21 mouse cellular contexts compared by ENCODE assay signal in the genomic region with DNA sequence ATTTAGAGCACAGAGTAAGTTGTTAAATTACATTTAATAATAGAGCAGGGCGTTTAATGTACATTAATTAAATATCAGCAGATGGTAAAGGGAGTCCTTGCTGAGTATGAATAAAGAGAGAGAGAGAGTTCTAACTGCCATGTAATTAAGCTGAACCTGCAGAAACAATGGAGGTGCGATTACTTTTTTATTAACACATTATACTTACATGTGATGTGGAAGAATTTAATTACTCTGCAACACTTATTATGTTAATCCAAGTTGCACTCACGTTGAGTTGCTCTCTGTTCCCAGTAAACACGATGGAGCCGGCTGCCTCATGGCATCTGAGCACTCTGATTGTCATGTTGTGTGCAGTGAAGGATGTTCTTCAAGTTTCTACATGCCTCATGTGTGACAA.
A peak's percentile ranks its signal among the peaks of the same experiment; 100 is the strongest.
DNase-seq lines count a peak whose midpoint lies in the region; ATAC-seq lines count a peak whose summit lies in the region.
"Had no signal": no experiment of that assay in that cellular context is flagged by ENCODE, and none has a peak within 500 bp of the region (broad histone marks: within the 10 kb centered on the region; RNA-seq: fewer than 3 reads in every experiment).

No protein-coding gene starts in this region.

- no peak overlapping the region for H3K4me2 ChIP-seq in hindbrain, embryonic 13.5 days
- no peak overlapping the region for H3K4me2 ChIP-seq in forebrain, embryonic 12.5 days
- no peak overlapping the region for H3K4me2 ChIP-seq in hindbrain, embryonic 15.5 days
- H3K4me2 ChIP-seq: heart, embryonic 13.5 days; kidney, embryonic 15.5 days; limb, embryonic 13.5 days; liver, embryonic 13.5 days; lung, embryonic 15.5 days had no signal

- H3K4me1 ChIP-seq in hindbrain, embryonic 13.5 days (replicated peaks) = 0 out of 2 replicates have a peak, but pooled peaks cover 4% of the 10 kb centered on the region
- H3K4me1 ChIP-seq in hindbrain, embryonic 10.5 days (replicated peaks) = no peaks in the 10 kb centered on the region
- H3K4me1 ChIP-seq in forebrain, embryonic 12.5 days = no peaks in the 10 kb centered on the region; the same call in 1 of the 2 replicates
- H3K4me1 ChIP-seq in hindbrain, embryonic 15.5 days (replicated peaks) = 0 out of 2 replicates have a peak, but pooled peaks cover 4% of the 10 kb centered on the region
- H3K4me1 ChIP-seq: heart, embryonic 13.5 days; kidney, embryonic 15.5 days; limb, embryonic 13.5 days; liver, embryonic 13.5 days; lung, embryonic 15.5 days; midbrain, embryonic 10.5 days had no signal

- no peak for DNase-seq in hindbrain, embryonic 10.5 days (ENCODE audit: low spot score)
- DNase-seq in retina, postnatal 1 day = peak; percentile 89
- DNase-seq in frontal cortex, postnatal 36 days (ENCODE audit: low spot score in 2 of 2) = no peak
- DNase-seq: cerebellum, adult 8-10 months; gastrocnemius, postnatal 10 days; heart, adult 11 months; liver, embryonic 13.5 days; right cerebral cortex, adult 18-20 months; thymus, postnatal 14 days had no signal

- ATAC-seq in hindbrain, embryonic 13.5 days (ENCODE audit: low FRiP score) = peak; percentile 74; the same call in 1 of the 2 replicates
- peak; percentile 94 for ATAC-seq in forebrain, embryonic 12.5 days (ENCODE audit: low FRiP score)
- ATAC-seq in hindbrain, embryonic 15.5 days (ENCODE audit: low FRiP score, low read depth) = peak; percentile 59; the same call in 1 of the 2 replicates
- ATAC-seq in inflammation-experienced regulatory T-cells, adult 6 months = no peak
- ATAC-seq: intestine, embryonic 16.5 days had no signal

- no peak overlapping the region for H3K9ac ChIP-seq in hindbrain, embryonic 13.5 days
- no peak overlapping the region for H3K9ac ChIP-seq in forebrain, embryonic 12.5 days
- H3K9ac ChIP-seq in hindbrain, embryonic 15.5 days = no peak overlapping the region
- H3K9ac ChIP-seq: heart, embryonic 13.5 days; kidney, embryonic 15.5 days; limb, embryonic 13.5 days; liver, embryonic 13.5 days; lung, embryonic 15.5 days had no signal

- H3K9me3 ChIP-seq in hindbrain, embryonic 13.5 days = no peaks in the 10 kb centered on the region
- H3K9me3 ChIP-seq in hindbrain, embryonic 10.5 days = no peaks in the 10 kb centered on the region
- H3K9me3 ChIP-seq in forebrain, embryonic 12.5 days = no peaks in the 10 kb centered on the region
- no peaks in the 10 kb centered on the region for H3K9me3 ChIP-seq in hindbrain, embryonic 15.5 days
- H3K9me3 ChIP-seq: heart, embryonic 13.5 days; kidney, embryonic 15.5 days; limb, embryonic 13.5 days; liver, embryonic 13.5 days; lung, embryonic 15.5 days; midbrain, embryonic 10.5 days had no signal

- no peaks in the 10 kb centered on the region for H3K27me3 ChIP-seq in hindbrain, embryonic 13.5 days
- no peaks in the 10 kb centered on the region for H3K27me3 ChIP-seq in hindbrain, embryonic 10.5 days (ENCODE audit: insufficient read depth, poor library complexity, severe bottlenecking)
- no peaks in the 10 kb centered on the region for H3K27me3 ChIP-seq in forebrain, embryonic 12.5 days
- no peaks in the 10 kb centered on the region for H3K27me3 ChIP-seq in hindbrain, embryonic 15.5 days
- H3K27me3 ChIP-seq: CH12.LX; heart, embryonic 13.5 days; kidney, embryonic 15.5 days; limb, embryonic 13.5 days; liver, embryonic 13.5 days; lung, embryonic 15.5 days had no signal

- no peak overlapping the region for H3K27ac ChIP-seq in hindbrain, embryonic 13.5 days
- no peak overlapping the region for H3K27ac ChIP-seq in hindbrain, embryonic 10.5 days
- H3K27ac ChIP-seq in forebrain, embryonic 12.5 days = no peak overlapping the region
- no peak overlapping the region for H3K27ac ChIP-seq in hindbrain, embryonic 15.5 days (replicated peaks)
- H3K27ac ChIP-seq: heart, embryonic 13.5 days; kidney, embryonic 15.5 days; limb, embryonic 13.5 days; liver, embryonic 13.5 days; lung, embryonic 15.5 days; macrophage; midbrain, embryonic 10.5 days had no signal

- H3K36me3 ChIP-seq in hindbrain, embryonic 13.5 days = no peaks in the 10 kb centered on the region
- H3K36me3 ChIP-seq in hindbrain, embryonic 10.5 days = no peaks in the 10 kb centered on the region
- H3K36me3 ChIP-seq in forebrain, embryonic 12.5 days (replicated peaks) = no peaks in the 10 kb centered on the region
- H3K36me3 ChIP-seq in hindbrain, embryonic 15.5 days = no peaks in the 10 kb centered on the region
- H3K36me3 ChIP-seq: heart, embryonic 13.5 days; kidney, embryonic 15.5 days; limb, embryonic 13.5 days; liver, embryonic 13.5 days; lung, embryonic 15.5 days; midbrain, embryonic 10.5 days had no signal

- H3K4me3 ChIP-seq in hindbrain, embryonic 13.5 days = no peak overlapping the region
- no peak overlapping the region for H3K4me3 ChIP-seq in hindbrain, embryonic 10.5 days
- no peak overlapping the region for H3K4me3 ChIP-seq in forebrain, embryonic 12.5 days (replicated peaks)
- no peak overlapping the region for H3K4me3 ChIP-seq in hindbrain, embryonic 15.5 days
- H3K4me3 ChIP-seq: heart, embryonic 13.5 days; kidney, embryonic 15.5 days; limb, embryonic 13.5 days; liver, embryonic 13.5 days; lung, embryonic 15.5 days; midbrain, embryonic 10.5 days had no signal

- WGBS in hindbrain, embryonic 13.5 days = 43% methylated on average over 5 of the region's 5 CpGs
- 76% methylated on average over 5 of the region's 5 CpGs for whole genome bisulfite sequencing in hindbrain, embryonic 10.5 days
- WGBS in forebrain, embryonic 12.5 days = 22% methylated on average over 5 of the region's 5 CpGs
- WGBS in hindbrain, embryonic 15.5 days = 30% methylated on average over 5 of the region's 5 CpGs
